Mouse (Mus musculus) heart, postnatal 25 days (tissue): ENCODE measurements at regions not wholly inside any gene's neighbourhood (a gene's known extent, or its start where the extent isn't known, plus 50 kb on each side); places are given as distances from the start of the nearest gene placed in this dataset.

Experiments
- DNase-seq: peaks from one replicate; pipeline ENCODE4 v3.0.0; 2022; ENCODE audit warnings: low spot score
- intact Hi-C: fragments of 180-260 bp; cut with DNase I; formaldehyde crosslinking; loops from one replicate; pipeline ENCODE4 v1.15.1; 2025

DNA sequence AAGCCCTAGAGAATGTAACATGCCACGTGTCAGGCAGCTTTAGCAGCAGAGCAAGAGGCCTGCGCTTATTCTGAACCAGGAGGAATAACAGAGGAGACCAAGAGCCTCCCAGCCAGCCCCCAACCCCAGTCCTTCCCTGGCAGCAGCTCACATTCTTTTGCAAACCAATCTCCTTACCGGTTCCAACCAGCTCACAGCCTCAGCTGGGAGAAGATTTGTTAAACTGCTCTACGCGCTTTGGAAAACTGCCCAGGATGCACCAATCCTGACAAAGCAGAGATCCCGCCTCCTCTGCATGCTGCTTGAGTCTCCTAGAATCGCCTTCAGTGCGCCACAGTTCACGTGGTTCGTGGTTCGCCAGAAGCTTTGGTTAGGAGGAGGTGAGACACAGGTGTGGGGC lies 51.8 kb downstream of the Gm9376 start:
- intact Hi-C loops: no loop called here
- DNase-seq: no peak

DNA sequence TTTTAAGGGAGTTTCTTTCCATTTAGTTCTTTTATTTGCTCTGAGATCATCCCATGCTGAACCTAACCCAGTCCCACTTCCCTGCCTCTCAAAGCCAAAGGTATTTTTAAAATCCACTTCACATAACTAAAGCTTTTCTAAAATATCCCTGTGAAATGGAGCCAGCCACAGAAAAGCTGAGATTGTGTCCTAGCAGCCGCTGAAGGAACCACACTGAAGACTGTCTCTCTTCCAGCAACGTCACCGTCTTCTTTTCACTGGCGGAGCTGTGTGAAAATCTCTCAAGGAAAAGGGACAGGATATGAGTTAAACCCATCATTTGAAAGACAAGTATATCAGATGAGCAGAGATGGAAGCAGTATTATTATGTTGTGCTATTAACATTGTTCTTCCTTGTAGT lies 53.3 kb downstream of the Gm9376 start:
- no peak for DNase-seq
- intact Hi-C loops: no loop called here

DNA sequence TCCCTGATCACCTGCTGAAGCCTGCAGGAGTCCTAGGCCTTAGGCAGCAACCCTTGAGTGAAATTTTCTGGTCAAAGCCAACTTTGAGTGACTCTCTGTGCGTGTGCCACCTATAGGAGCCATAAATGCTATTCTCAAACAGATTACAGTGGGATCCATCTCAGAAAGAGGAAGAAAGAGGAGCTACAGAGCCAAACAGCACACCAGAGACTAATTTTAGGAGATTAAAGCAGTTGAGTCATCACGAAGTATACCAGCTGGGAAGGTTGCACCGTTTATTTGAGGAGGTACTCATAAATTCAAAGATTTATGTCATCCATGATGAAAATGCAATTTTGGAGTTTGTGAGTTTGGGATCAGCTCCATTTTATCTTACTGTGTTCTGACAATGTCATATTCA lies 54.3 kb downstream of the Gm9376 start:
- no peak for DNase-seq
- intact Hi-C loops: no loop called here

DNA sequence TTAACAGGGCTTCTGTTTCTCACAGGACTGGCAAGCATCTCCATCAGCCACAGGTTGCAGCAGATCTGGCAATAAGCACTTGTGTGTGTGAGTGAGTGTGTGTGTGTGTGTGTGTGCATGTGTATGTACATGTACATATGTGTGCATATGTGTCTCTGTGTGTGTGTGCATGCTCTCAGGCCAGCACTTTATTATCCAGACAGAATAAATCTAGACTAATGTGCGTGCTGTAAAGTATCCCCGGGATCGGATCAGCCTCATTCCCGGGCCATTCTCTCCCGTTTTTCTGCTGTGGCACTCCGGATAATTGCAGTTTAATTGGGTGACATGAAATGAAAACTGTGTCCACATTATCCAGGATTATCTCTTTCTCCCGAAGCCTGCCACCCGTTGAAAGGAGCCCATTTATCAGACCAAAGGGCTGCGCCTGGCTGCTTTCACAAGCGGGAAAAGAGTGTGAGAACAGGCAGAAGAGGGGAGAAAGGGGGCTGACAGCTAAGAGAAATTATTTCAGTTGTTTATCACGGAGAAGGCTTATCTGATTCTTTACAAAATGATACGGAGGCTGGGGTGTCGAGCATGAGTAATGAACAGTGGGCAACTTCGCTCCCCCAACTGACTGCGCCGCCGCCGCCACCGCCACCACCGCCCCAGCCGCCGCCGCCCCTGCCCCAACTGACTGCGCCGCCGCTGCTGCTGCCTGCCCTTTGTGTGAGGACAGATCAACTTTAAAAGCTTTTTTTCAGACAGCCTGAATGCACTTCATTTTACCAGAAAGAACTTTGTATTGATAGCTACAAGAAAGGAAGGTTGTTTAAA lies 55.5 kb downstream of the Gm9376 start:
- no peak for DNase-seq
- intact Hi-C loops: no loop called here

DNA sequence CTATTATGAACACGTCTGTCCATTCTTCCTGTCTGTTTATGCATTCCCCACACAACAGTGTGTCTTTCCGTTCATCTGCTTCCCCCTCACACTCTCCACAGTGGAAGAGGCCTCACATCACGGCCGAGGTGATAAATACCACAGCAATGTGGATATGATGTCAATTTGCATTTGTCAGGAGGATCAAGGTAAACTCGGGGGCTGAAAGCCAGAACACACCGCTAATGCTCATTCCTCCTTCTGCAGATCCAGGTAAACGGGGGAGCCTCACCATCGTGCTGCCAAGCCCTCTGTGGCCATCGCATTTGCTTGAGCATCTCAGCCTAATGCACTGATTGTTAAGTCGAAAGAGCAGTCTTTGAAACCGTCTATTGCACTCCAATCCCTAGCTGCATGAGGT lies 56.1 kb downstream of the Gm9376 start:
- no peak for DNase-seq
- intact Hi-C loops: no loop called here

DNA sequence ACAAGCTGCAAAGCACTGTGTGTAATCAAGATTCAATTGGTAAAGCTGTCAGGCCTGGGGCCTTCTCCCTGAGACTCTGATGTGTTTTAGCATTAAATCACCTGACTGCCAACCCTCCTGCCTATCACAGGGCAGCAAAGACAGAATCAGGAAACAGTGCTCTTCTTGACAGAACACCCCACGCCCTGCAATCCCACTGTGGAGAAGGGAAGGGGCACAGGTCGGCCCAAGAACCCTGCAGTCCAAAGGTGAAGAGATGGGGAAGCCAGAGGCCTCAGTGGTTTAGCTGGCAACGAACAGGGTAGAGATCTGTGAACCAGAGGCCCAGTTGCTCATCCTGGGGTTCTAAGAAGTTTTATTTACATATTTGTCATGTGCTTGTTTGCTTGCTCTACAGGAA lies 71.3 kb downstream of the Gm9376 start:
- intact Hi-C loops: no loop called here

DNA sequence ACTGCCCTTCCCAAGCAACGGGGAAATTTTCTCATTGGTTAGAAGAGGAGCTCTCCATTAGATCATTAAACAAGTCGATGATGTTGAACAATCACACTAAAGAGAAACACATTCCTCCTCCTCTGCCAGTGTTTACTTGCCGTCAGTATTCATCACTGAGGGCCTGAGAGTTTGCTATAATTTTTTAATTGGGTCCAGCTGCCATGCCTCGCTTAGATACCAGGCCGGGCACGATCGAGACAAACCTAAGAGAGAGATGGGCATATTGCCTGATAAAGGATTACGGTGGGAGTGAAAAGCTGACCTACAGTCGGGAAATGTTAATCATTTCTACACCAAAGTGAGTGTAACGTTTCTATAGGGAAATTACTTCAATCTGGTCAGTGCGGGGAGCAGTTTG lies 96.2 kb downstream of the Gm9376 start:
- DNase-seq: no peak
- intact Hi-C loops: no loop called here

More for the DNA sequence above, 71.3 kb downstream of the Gm9376 start:
- DNase-seq: no peak

DNA sequence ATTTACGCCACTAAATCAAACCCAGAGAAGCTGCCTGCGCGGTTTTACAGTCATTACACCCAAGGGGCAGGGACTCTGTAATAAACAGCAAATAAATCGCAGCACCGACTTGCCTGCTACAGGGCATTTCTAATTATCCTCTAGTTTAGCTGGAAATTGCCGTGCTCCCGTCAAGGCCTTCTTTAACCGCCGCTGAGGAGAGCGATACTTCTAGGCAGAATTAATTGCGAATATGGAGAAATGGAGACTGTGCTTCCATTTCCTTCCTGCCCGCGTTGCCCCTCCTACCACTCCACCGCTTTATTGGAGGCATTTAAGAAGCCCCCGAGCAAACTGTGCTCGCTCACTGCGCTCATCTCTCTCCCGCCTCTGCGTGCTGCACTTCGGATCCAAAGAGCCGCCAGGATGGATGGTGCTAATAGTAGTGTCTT lies 96.6 kb downstream of the Gm9376 start:
- DNase-seq: no peak
- intact Hi-C loops: no loop called here

DNA sequence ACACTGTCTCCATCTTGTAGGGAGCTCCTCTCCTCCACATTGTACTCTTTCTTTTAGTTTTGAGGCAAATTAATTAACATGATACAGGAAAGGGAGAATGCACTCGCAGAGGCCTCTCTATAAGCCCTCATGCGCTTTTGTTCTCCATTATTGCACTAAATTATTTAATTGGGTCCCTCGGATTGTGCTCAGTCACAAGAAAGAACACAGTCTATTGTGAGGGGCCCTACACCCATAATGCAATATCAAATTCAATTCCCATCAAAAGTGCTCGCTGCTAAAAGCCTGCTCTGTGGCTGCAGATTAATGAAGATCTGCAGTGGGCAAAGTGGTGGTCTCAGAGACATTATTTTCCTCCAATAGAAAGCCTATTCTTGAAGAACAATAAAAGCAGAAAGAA lies 99.8 kb downstream of the Gm9376 start:
- intact Hi-C loops: no loop called here

DNA sequence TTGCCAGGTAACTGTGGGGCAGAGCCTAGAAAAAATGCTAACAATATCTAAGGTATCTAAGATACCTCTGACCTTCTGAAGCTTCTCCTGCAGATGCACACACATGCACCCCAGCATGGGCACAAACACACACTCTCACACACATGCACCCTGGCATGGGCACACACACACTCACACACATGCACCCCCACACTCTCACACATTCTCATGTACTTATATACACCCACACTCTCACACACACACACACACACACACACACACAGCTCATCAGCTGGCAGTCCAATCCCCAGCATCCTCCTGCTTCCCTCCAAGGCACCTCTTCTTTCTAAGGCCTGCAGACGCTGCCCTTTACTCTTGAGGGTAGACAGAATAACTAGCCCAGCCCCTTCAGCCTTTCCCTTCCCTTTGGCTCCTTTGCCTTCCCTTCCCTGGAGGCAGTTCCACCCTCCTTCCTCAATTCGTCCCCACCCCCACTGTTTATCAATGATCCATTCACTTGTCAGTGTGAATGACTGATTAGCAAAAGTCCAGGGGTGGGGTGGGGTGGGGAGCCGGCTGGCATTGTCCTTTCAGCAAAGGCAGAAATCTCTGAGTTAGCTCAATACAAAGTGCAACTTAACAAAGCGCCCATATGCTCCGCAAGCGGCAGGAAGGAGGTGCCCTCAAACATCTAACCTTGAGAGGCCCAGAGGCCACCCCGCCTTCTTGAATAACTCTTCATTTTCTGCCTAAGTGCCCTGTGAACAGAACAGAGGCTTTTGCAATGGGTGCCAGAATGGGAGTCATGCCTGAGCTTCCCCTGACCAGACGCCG lies 102.1 kb downstream of the Gm9376 start:
- intact Hi-C loops: no loop called here
- DNase-seq: no peak

More for the DNA sequence above, 99.8 kb downstream of the Gm9376 start:
- no peak for DNase-seq

DNA sequence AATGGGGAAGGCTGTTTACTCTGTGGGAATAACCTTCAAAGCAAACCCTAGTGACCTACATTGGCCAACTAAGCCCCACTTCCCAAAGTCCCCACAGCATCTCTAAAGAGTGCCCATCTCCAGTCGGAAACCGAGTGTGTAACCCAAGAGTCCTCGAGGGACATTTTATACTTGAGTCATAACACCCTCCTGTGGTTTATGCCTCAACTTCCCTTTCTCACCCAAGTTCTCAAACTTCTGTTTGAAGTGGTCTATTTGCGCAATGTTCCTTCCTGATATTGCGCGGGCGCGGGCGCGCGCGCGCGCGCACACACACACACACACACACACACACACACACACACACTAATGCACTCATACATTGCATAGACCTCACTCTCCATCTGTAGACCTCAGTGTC lies 104.6 kb downstream of the Gm9376 start:
- intact Hi-C loops: no loop called here
- no peak for DNase-seq

DNA sequence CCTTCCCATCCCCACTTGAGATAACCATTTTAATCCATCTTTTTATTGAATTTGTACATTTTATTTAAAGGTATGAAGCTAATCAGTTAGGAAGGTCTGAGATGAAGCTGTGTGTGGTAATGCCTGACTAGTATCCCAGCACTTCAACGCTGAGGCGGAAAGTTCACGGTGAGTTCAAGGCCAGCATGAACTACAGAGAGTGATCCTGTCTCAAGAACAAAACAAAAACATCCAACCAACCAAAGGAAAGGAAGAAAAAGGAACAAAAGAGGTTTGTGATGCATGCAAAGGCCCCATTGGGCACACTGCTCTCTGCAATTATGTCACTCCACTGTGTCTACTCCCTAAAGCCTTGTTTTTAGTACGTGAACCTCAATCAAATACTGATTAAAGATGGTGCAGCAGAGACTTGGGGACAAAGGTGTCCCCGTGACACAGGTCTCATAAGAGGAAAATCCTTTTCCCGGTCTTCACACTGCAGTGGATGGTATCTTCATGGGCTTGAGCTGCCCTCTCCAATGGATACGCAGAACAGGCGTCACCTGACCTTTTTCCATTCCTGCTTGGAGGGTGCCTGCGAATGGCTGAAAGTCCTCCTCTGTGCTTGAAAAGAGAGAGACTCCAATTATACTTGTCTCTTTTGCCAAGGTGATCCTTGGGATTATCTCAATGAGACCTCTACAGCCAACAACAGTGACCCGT lies 108.2 kb downstream of the Gm9376 start:
- no peak for DNase-seq
- intact Hi-C loops: no loop called here

DNA sequence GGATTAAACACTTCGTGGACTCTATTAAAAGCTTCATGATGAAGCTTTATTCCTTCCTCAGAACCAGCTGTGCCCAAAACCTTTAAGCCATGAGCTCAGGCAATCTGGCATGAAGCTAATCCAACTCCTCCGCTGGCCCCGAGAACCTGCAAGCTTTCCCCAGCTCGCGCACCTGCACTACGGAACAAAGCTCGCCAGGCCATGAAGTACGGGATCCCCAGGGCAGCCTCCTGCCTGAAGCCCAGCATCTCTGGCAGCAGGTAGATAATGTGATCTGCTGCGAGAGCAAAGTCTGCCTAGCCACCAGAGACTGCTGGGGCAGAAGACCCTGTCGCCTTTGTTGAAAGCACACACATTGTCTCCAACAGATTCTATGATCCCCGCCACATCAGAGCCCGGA lies 108.9 kb downstream of the Gm9376 start:
- no peak for DNase-seq
- intact Hi-C loops: no loop called here

DNA sequence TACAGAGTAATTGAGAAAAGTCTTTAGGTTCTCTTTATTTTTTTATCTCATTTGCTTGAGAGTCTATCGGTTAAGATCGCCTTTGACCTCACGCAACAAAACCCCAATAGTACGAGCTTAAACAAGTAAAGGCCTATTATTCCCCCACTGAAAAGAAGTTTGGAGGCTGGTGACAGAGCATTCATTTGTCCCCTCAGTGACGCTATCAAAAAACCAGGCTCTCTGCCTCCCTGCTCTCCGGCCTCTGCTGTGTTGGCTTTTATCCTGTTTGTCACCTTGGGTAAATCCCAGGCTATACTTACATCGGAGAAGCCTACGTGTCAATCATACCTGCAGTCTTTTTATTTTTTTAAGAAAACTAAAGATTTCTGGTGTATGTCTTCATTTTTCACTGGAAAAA lies 112.9 kb downstream of the Gm9376 start:
- intact Hi-C loops: no loop called here
- DNase-seq: no peak

DNA sequence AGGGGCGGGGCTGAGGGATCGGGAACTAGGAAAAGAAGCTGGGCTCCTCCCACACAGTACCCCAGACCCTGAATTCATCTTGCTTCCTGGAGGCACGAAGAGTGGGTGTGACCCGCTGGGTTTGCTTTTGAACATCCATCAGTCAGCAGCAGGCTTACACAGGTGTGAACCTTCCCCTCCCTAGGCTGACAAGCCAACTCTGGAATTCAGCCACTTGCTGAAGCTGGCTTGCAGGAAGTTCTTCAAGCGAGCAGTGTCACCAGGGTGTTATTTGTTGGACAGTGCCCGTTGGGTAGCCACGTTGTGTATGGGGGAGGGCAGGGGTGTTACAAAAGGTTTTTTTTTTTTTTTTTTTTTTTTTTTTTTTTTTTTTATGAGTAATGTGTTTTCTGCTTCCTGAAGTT lies 118.8 kb downstream of the Gm9376 start:
- intact Hi-C loops: no loop called here
- DNase-seq: no peak

DNA sequence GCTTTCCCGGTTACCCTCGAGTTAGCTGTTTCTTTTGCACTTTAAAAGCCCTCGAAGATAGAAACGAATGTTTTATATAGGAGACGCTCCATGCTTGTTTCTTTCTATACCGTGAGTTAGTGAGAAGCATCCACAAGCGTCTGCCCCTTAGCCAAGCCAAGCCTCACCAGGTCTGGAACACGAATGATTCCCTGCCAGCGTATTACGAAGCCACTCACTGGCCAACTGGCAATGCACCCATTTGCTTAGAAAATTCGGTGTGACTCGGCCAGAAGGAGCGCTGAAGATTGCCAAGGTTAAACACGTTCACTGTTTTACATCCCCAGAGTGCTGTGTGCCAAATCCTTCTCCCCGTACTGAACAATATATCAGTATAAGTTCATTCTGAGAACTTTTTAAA lies 121.3 kb downstream of the Gm9376 start:
- intact Hi-C loops: no loop called here
- DNase-seq: no peak

DNA sequence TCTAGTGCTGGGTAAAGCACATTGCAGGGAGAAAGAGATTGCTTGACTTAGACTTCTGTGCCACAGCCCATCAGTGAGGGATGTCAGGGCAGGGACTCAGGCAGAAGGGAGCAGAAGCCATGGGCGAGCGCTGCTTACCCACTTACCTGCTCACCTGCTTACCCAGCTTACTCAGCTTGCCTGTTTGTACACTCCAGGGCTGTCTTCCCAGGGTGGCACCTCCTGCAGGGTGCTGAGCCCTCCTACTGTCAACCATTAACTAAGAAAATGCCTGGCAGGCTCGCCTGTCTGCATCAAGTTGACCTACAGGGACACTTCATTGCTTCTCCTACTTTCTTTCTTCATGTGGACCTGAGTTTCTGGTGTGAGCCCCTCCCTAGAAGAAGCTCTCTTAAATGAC lies 124.0 kb downstream of the Gm9376 start:
- intact Hi-C loops: no loop called here
- DNase-seq: no peak

DNA sequence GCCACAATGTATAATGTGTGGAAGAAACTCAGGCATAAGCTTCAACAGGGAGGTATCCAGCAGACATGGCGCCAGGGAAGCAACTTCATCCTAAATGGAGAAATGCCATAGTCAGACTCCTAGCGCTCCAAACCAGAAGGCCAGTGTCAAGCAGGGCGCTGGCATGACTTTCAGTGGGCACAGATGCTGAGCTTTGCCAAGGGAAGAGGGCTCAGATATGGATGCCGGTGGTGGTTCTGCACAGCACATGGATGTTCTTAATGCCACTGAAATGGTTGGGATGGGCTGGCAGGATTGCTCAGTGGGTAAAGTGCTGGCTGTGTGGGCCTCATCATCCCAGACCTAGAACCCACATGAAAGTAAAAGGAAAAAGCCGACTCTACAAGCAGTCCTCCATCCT lies 124.8 kb downstream of the Gm9376 start:
- no peak for DNase-seq
- intact Hi-C loops: no loop called here

DNA sequence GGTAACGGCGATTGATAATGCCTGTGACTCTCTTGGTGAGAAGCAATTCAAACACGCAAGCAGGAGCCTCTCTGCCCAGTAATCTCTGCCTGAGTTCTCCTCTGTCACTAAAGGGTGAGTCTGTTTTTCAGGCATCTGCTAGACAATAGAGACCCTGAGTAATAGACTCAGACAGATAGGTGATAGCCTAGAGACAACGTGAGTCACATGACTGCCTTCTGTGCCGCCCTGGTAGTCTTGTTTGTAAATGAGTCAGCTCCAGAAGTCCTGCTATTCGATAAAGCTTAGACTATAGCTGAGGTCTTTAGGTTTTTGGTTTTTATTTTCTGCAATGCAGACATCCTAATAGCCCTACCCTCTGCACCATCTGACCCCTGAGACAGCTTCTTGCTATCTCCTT lies 126.9 kb downstream of the Gm9376 start:
- DNase-seq: no peak
- intact Hi-C loops: no loop called here

DNA sequence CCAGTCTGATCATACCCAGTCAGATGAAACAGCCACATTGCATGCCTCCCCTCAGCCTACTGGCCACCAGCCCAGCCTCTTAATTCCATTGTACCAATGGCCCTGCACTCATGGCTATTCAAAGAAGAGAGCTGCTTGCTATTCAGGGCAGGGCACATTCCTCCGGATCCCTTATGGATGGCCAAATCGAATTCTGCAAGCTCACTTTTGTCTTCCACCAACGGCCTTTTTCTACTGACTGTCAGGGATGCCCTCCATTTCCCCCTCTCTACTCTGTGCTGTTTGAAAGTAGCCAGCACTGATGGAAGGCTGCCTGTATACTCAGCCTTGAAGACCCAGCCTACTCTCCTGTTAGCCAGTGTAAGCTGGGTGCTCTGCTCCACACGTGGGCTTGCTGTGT lies 147.5 kb downstream of the Gm9376 start:
- intact Hi-C loops: no loop called here
- no peak for DNase-seq

DNA sequence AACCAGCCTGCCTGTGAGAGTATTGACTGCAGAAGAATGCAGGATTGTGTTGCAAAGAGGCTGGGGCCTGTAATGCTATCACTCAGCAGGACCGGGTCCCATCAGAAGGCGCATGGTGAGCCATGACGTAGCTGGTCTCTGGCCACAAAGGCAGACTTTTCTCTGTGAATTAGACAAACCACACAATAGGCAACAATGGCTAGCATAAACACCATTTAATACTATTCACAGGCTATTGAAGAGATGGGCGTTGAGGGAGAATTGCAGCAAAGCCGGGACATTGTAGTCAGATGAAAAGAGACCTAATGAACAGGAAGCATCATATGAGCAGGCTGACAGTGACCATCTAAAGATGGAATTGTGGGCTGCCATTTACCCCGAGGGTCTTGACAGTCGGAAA lies 149.4 kb downstream of the Gm9376 start:
- intact Hi-C loops: no loop called here
- no peak for DNase-seq
